Comparison of ENCODE assay signal across 16 mouse cellular contexts in the genomic region with DNA sequence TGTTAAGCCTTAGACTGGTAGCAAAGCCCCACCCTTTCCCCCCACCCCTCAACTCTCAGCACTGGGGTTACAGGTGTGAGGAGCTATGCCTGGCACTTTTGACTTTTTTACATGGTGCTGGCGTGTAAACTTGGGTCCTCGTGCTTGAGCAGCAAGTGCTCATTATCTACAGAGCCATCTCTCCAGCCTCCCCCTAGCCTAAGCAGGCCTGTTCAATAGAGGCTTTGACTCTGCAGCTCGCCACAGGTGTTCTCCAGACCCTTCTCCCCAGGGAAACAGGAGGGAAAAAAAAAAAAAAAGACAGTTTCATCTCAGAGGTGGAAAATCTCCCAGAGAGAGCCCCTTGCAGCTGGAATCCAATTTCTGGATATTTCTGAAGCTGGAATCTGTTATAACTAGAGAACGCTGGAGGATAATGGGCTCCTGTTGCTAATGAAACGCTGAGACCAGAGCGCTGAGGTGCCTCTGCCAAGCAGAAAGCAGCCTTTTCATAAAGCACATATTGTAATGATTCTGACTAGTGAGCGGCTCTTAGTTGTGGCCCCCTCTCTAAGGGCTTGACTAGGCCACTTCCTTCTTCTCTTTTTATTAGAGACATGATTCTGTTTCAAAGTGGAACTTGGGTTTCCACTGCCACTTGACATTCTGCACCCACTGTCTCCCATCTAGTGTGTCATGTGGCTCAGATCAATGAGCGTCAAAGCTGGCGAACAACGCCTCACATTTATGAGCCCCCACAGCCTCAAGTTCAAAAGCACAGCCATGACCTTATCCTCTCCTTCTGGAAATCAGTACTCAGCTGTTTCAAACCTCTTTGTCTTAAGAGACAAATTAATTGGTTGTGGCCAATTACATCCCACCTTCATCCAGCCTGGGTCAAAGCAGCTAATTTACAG. TPM values are rescaled to one million over a fixed set of nuclear protein-coding genes. Genes with fewer than 3 reads are reported as not detected.
DNase-seq lines count a peak whose midpoint lies in the region; ATAC-seq lines count a peak whose summit lies in the region.
"Had no signal": no experiment of that assay in that cellular context is flagged by ENCODE, and none has a peak within 500 bp of the region (broad histone marks: within the 10 kb centered on the region; RNA-seq: fewer than 3 reads in every experiment).

No protein-coding gene starts in this region.

- 0 out of 2 replicates have a peak overlapping the region, but pooled peaks have one; percentile 11 for H3K27ac ChIP-seq in midbrain, embryonic 13.5 days
- no peak overlapping the region for H3K27ac ChIP-seq in midbrain, embryonic 11.5 days (ENCODE audit: low read depth, low read length)
- peak overlapping the region; percentile 59 for H3K27ac ChIP-seq in embryonic facial prominence, embryonic 14.5 days (replicated peaks; ENCODE audit: low read depth, low read length)
- H3K27ac ChIP-seq in limb, embryonic 13.5 days, result peak overlapping the region; percentile 83
- H3K27ac ChIP-seq: layer of hippocampus, adult 2 months; liver, embryonic 14.5 days; neural tube, embryonic 12.5 days had no signal

- no peak overlapping the region for H3K9ac ChIP-seq in midbrain, embryonic 13.5 days (replicated peaks)
- H3K9ac ChIP-seq in midbrain, embryonic 11.5 days (ENCODE audit: low read length), result no peak overlapping the region
- no peak overlapping the region for H3K9ac ChIP-seq in embryonic facial prominence, embryonic 14.5 days (ENCODE audit: low read depth, low read length)
- no peak overlapping the region for H3K9ac ChIP-seq in limb, embryonic 13.5 days
- H3K9ac ChIP-seq: liver, embryonic 14.5 days; neural tube, embryonic 12.5 days had no signal

- no peaks in the 10 kb centered on the region for H3K9me3 ChIP-seq in midbrain, embryonic 13.5 days
- H3K9me3 ChIP-seq in midbrain, embryonic 11.5 days (ENCODE audit: control insufficient read depth, low read length), result no peaks in the 10 kb centered on the region
- no peaks in the 10 kb centered on the region for H3K9me3 ChIP-seq in embryonic facial prominence, embryonic 14.5 days (ENCODE audit: control insufficient read depth, low read length)
- H3K9me3 ChIP-seq in limb, embryonic 13.5 days, result no peaks in the 10 kb centered on the region
- H3K9me3 ChIP-seq: neural tube, embryonic 12.5 days had no signal

- no peak for ATAC-seq in midbrain, embryonic 13.5 days
- ATAC-seq in midbrain, embryonic 11.5 days (ENCODE audit: low FRiP score), result no peak
- ATAC-seq in embryonic facial prominence, embryonic 14.5 days (ENCODE audit: low read depth), result 0 out of 2 replicates have a peak, but pooled peaks have one; percentile 33
- ATAC-seq in limb, embryonic 13.5 days (ENCODE audit: low FRiP score, low read depth), result peak; percentile 91

- H3K4me1 ChIP-seq in midbrain, embryonic 13.5 days (replicated peaks), result no peaks in the 10 kb centered on the region
- H3K4me1 ChIP-seq in midbrain, embryonic 11.5 days (ENCODE audit: control insufficient read depth, insufficient read depth, low read length), result no peaks in the 10 kb centered on the region
- H3K4me1 ChIP-seq in embryonic facial prominence, embryonic 14.5 days (ENCODE audit: control insufficient read depth, insufficient read depth, low read length), result peaks cover 14% of the 10 kb centered on the region
- H3K4me1 ChIP-seq in limb, embryonic 13.5 days, result peaks cover 20% of the 10 kb centered on the region
- H3K4me1 ChIP-seq: neural tube, embryonic 12.5 days had no signal

- no peak overlapping the region for H3K4me2 ChIP-seq in midbrain, embryonic 13.5 days (replicated peaks)
- H3K4me2 ChIP-seq in midbrain, embryonic 11.5 days, result no peak overlapping the region
- peak overlapping the region; percentile 7; the same call in 1 of the 2 replicates for H3K4me2 ChIP-seq in embryonic facial prominence, embryonic 14.5 days (ENCODE audit: low read depth, low read length)
- peak overlapping the region; percentile 39 for H3K4me2 ChIP-seq in limb, embryonic 13.5 days (replicated peaks)
- H3K4me2 ChIP-seq: neural tube, embryonic 12.5 days had no signal

- no peak overlapping the region for H3K4me3 ChIP-seq in midbrain, embryonic 13.5 days (replicated peaks)
- no peak overlapping the region for H3K4me3 ChIP-seq in midbrain, embryonic 11.5 days (ENCODE audit: low read depth, low read length)
- H3K4me3 ChIP-seq in embryonic facial prominence, embryonic 14.5 days (ENCODE audit: low read depth, low read length), result no peak overlapping the region
- no peak overlapping the region for H3K4me3 ChIP-seq in limb, embryonic 13.5 days
- H3K4me3 ChIP-seq: layer of hippocampus, adult 2 months; neural tube, embryonic 12.5 days had no signal

- peak; percentile 9 for DNase-seq in embryo, embryonic 10.5 days (ENCODE audit: low spot score)
- no peak for DNase-seq in embryo, embryonic 10 days (ENCODE audit: low spot score)
- no peak for DNase-seq in midbrain, embryonic 11.5 days (ENCODE audit: low spot score, missing footprints)
- DNase-seq in embryonic facial prominence, embryonic 14.5 days (ENCODE audit: low spot score), result peak; percentile 61
- DNase-seq in cerebellum, postnatal 25 days, result no peak
- DNase-seq in lung, postnatal 10 days, result no peak
- DNase-seq: adrenal gland, adult 2 months; cerebellum, adult 9-10 months; kidney, adult 18-20 months; kidney, postnatal 10 days had no signal

- 63% methylated on average over 10 of the region's 10 CpGs for WGBS in midbrain, embryonic 13.5 days
- 71% methylated on average over 10 of the region's 10 CpGs for WGBS in midbrain, embryonic 11.5 days
- 28% methylated on average over 10 of the region's 10 CpGs for WGBS in embryonic facial prominence, embryonic 14.5 days
- 13% methylated on average over 10 of the region's 10 CpGs for WGBS in limb, embryonic 13.5 days

- no peaks in the 10 kb centered on the region for H3K36me3 ChIP-seq in midbrain, embryonic 13.5 days
- no peaks in the 10 kb centered on the region for H3K36me3 ChIP-seq in midbrain, embryonic 11.5 days (ENCODE audit: control insufficient read depth, insufficient read depth, low read length)
- H3K36me3 ChIP-seq in embryonic facial prominence, embryonic 14.5 days (ENCODE audit: control insufficient read depth, insufficient read depth, low read length), result no peaks in the 10 kb centered on the region
- H3K36me3 ChIP-seq in limb, embryonic 13.5 days, result no peaks in the 10 kb centered on the region
- H3K36me3 ChIP-seq: neural tube, embryonic 12.5 days had no signal

- H3K27me3 ChIP-seq in midbrain, embryonic 13.5 days, result no peaks in the 10 kb centered on the region
- H3K27me3 ChIP-seq in midbrain, embryonic 11.5 days (ENCODE audit: control insufficient read depth, insufficient read depth, low read length), result no peaks in the 10 kb centered on the region
- H3K27me3 ChIP-seq in embryonic facial prominence, embryonic 14.5 days (replicated peaks; ENCODE audit: control insufficient read depth, insufficient read depth, low read length), result no peaks in the 10 kb centered on the region
- no peaks in the 10 kb centered on the region for H3K27me3 ChIP-seq in limb, embryonic 13.5 days
- H3K27me3 ChIP-seq: neural tube, embryonic 12.5 days had no signal

RNA-seq across cellular contexts. Expression of a gene that starts 22.2 kb away (rescaled TPM):
- polyA plus RNA-seq in midbrain, embryonic 13.5 days (2015; fragmentation: Nextera tagmentation; extraction: Ambion mirVana), result 210 and 214 TPM in 2 replicates
- 284 and 290 TPM in 2 replicates for polyA plus RNA-seq in midbrain, embryonic 11.5 days (2014; fragmentation: Nextera tagmentation; extraction: Ambion mirVana)
- polyA plus RNA-seq in embryonic facial prominence, embryonic 14.5 days (2014; fragmentation: Nextera tagmentation; extraction: Ambion mirVana), result 142 and 151 TPM in 2 replicates
- polyA plus RNA-seq in limb, embryonic 13.5 days (2015; fragmentation: Nextera tagmentation; extraction: Ambion mirVana), result 243 and 247 TPM in 2 replicates

RNA-seq across cellular contexts. Expression of a gene that starts 29.7 kb away (rescaled TPM):
- not detected in 2 replicates for polyA plus RNA-seq in midbrain, embryonic 13.5 days (2015; fragmentation: Nextera tagmentation; extraction: Ambion mirVana)
- polyA plus RNA-seq in midbrain, embryonic 11.5 days (2014; fragmentation: Nextera tagmentation; extraction: Ambion mirVana), result 0.19 and 0.29 TPM in 2 replicates
- polyA plus RNA-seq in embryonic facial prominence, embryonic 14.5 days (2014; fragmentation: Nextera tagmentation; extraction: Ambion mirVana), result 0.55 TPM in 1 of 2 replicates, not detected in the other
- 0.25 TPM in 1 of 2 replicates, not detected in the other for polyA plus RNA-seq in limb, embryonic 13.5 days (2015; fragmentation: Nextera tagmentation; extraction: Ambion mirVana)
- polyA plus RNA-seq: stomach, embryonic 14.5 days had no signal

RNA-seq across cellular contexts. Expression of a gene that starts 29.9 kb away (rescaled TPM):
- polyA plus RNA-seq in midbrain, embryonic 13.5 days (2015; fragmentation: Nextera tagmentation; extraction: Ambion mirVana), result 14.7 and 15.6 TPM in 2 replicates
- polyA plus RNA-seq in midbrain, embryonic 11.5 days (2014; fragmentation: Nextera tagmentation; extraction: Ambion mirVana), result 17.6 and 18.0 TPM in 2 replicates
- polyA plus RNA-seq in embryonic facial prominence, embryonic 14.5 days (2014; fragmentation: Nextera tagmentation; extraction: Ambion mirVana), result 17.5 and 21.0 TPM in 2 replicates
- polyA plus RNA-seq in limb, embryonic 13.5 days (2015; fragmentation: Nextera tagmentation; extraction: Ambion mirVana), result 13.3 and 13.9 TPM in 2 replicates

Comparison
In these comparisons a context has a peak if more than half of its experiments do, and no peak if none do; other contexts are left out.
1. DNase-seq: peak in embryo, embryonic 10.5 days (single experiment) and embryonic facial prominence, embryonic 14.5 days (single experiment); none in embryo, embryonic 10 days (single experiment), midbrain, embryonic 11.5 days (single experiment), cerebellum, postnatal 25 days (0 of 2) and lung, postnatal 10 days (single experiment).
2. ATAC-seq: peak in embryonic facial prominence, embryonic 14.5 days (single experiment) and limb, embryonic 13.5 days (single experiment); none in midbrain, embryonic 13.5 days (single experiment) and midbrain, embryonic 11.5 days (single experiment).
3. H3K4me2 ChIP-seq: peak in embryonic facial prominence, embryonic 14.5 days (single experiment) and limb, embryonic 13.5 days (single experiment); none in midbrain, embryonic 13.5 days (single experiment) and midbrain, embryonic 11.5 days (single experiment).